Mouse (Mus musculus): ENCODE measurements around the gene Nrg4.
"Not testable (repeated sequence)": the region's sequence is repeated elsewhere in the genome, so short reads cannot be mapped to it uniquely, and the experiment has no call there.

Nrg4 gene

DNA sequence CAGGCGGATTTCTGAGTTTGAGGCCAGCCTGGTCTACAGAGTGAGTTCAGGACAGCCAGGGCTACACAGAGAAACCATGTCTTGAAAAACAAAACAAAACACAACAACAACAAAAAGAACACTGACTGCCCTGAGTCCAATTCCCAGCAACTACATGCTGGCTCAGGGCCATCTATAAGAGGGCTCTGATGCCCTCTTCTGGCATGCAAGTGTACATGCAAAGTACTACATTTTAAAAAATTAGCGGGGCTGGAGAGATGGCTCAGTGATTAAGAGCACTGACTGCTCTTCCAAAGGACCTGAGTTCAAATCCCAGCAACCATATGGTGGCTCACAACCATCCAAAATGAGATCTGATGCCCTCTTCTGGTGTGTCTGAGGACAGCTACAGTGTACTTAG is 74.5 kb downstream of the Nrg4 start:
- DNase-seq (ENCODE audit: low read depth, low spot score): peak; percentile 71

DNA sequence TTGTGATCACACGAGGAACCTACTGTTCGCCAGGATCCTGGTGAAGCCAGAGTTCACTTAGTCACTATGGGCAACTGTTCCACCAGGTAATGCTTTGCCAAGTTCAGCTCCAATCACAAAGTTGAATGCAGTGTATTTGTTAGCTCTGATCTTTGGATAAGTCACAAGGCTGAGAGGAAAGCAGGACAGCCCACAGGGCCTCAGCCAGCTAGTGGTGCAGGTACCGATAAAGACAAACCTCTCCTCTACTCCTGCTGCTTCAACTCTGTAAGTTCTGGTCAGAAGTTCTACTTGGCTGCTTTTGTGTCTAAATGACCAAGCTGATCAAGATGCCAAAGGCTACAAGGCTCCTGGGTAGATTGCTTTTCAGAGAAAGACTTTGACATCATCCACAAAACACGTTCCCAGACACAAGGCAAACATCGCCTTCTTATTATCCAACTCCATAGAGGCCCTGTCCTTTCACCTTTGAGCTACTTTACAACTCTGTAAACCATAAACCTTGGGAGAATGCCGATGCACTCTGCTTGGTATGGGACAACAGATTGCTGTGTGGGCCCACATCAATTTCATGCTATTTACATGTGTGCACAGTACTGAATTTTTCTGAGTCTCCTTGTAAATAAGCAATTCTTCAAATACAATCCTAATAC is 75.9 kb downstream of the Nrg4 start:
- no peak for DNase-seq (ENCODE audit: low read depth, low spot score)

DNA sequence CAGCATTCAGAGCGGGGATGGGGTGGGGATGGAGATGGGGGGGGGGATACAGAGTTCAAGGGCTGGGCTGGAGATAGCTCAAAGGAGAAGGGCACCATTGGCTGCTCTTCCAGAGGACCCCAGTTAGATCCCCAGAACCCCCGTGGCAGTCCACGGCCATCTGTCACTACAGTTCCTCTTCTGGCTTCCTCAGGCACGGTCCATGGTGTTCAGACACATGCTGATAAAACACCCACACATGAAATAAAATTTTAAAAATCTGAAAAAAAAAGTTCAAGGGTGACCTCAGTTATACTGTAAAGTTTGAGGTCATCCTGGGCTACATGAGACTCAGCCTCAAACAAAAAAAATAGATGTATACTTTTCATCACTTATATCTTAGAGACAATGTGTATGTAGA is 78.2 kb downstream of the Nrg4 start:
- DNase-seq (ENCODE audit: low read depth, low spot score): no peak

DNA sequence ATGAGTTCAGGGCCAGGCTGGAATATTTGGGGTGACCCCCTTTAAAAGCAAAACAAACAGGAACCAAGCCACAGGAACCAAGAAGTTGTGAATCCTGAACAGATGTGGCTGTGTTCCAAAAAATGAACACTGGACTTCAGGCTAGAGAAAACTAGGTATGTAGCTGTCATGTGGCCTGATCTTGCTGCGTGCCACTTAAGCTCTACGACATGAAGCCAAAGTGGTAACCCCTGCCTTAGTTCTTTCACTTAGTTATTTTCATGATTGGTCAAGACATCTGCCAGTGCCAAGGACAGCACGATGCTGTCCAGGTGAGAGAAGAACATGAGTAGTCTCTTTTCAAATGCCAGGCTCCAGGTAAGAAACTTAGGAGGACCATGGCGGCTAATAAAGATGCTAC is 79.7 kb downstream of the Nrg4 start:
- DNase-seq (ENCODE audit: low read depth, low spot score): no peak

DNA sequence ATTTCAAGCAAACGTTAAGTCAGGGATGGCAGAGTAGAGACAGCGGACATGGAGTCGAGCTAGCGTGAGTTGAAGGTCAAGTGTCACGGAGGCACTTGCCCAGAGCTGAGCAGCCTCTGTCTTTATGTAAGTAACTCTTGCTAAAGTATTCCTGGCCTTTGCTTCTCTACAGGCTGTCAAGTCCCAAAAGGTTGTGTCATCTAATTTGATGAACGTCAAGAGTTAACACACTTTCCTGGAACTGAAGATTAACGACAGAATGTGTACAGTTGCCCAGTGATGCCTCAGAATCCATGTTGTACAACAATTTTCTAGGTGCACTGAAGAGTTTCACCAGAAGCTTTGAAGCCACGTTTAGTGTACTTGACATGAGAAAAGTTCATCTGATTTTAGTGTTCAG is 80.2 kb downstream of the Nrg4 start:
- no peak for DNase-seq (ENCODE audit: low read depth, low spot score)

DNA sequence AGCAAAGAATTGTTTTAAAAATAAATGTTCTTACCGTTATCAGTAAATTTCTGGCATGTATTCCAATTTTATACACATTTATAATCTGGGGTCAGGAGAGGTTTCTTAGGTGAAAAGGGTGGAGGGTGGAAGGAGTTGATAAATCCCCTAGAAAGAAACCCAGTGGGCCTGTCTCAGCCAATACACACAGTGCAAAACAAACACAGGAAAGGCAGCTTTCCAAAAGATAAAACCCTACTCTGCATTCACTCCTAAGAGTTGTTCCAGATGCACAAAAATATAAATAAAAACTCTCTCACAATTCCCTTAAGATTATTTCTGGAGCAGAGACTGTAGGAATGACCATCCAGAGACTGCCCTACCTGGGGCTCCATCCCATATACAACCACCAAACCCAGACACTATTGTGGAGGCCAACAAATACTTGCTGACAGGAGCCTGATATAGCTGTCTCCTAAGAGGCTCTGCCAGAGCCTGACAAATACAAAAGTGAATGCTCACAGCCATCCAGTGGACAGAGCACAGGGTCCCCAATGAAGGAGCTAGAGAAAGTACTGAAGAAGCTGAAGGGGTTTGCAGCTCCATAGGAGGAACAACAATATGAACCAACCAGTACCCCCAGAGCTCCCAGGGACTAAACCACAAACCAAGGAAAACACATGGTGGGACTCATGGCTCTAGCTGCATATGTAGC is 81.4 kb downstream of the Nrg4 start:
- DNase-seq (ENCODE audit: low read depth, low spot score): not testable (repeated sequence)

DNA sequence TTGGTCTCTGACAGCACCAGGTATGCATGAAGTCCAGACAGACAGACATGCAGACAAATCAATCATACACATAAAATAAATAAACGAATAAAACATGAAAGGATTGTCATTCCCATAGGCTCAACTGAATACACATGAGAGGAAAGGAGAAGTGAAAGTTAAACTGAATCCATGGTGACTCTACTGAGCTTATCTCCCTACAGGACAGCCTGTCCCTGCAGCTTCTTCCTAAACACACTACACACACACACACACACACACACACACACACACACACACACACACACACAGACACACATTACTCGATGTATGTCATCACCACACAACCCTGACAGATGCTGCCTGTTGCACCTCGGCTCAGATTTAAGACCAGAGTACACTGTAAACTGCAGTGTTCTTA is 82.6 kb downstream of the Nrg4 start:
- DNase-seq (ENCODE audit: low read depth, low spot score): no peak

DNA sequence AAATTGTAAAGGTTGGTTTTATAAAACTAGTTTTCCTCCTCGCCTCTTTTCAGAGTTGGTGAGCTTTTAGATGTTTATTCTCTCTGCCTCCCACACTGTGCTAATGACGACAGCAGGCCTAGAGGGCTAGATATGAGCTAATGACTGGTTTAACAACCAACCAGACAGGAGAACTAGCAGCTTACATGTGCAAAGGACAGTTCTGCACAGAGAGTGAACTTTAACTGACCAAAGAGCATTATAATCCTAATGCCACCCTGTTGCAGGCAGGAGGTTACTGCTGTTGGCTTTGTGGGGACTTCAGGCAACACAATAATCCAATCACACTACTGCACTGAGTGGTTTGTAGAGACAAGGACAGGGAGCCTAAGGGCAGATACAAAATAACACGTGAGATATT is 83.4 kb downstream of the Nrg4 start:
- no peak for DNase-seq (ENCODE audit: low read depth, low spot score)

DNA sequence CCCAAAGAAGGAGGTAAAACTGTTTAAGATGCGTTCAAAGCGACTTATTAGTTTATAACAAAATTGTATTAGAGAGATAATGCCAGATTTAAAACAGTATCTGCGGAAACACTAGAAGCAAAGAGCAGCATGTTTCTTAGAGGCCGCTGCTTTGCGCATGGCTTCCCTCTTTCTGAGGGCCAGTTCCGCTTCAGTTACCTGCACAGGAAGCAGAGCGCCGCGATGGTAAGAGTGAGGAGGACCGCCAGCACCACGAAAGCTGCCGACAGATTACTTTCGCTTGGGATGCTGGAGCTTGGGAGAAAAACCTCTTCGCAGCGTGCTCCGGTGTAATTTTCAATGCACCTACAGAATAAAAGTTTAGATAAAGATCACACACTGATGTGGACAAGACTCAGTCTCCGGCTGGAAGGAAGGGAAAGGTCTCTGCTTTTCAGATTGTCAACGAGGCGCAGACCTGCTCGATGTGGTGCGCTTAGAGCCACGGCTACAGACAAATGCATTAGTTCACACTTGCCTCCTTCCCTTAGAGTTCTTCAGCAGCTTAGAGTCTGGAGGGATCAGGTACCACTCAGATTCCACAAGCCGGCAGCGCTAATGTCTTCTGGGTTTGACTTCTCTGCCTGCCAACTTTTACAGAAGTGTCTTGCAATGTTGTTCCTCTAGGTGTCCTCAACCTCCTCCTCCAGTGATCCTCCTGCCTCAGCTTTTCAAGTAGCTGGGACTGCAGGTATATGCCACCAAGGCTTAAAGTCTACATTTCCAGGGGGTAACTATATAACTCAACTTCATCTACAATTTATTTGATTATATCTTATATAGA is 84.6 kb downstream of the Nrg4 start:
- DNase-seq (ENCODE audit: low read depth, low spot score): peak; percentile 66

DNA sequence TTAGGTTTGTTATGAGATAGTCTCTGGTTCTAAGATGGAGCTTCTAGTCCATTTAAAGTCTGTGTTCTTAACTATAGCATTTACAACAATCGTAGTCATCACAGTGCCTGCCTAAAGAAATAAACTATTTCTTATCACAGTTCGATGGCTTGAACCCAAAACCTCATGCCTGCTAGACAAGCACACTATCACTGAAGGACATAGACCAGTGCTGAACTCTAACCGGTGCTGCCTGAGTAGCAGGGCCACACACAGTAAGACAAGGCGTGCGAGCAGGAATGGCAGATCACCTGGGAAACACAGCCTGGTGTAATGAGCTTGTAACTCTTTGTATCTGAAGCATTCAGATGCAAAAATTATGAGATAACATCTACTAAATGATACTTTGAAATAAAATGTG is 85.8 kb downstream of the Nrg4 start:
- DNase-seq (ENCODE audit: low read depth, low spot score): no peak

DNA sequence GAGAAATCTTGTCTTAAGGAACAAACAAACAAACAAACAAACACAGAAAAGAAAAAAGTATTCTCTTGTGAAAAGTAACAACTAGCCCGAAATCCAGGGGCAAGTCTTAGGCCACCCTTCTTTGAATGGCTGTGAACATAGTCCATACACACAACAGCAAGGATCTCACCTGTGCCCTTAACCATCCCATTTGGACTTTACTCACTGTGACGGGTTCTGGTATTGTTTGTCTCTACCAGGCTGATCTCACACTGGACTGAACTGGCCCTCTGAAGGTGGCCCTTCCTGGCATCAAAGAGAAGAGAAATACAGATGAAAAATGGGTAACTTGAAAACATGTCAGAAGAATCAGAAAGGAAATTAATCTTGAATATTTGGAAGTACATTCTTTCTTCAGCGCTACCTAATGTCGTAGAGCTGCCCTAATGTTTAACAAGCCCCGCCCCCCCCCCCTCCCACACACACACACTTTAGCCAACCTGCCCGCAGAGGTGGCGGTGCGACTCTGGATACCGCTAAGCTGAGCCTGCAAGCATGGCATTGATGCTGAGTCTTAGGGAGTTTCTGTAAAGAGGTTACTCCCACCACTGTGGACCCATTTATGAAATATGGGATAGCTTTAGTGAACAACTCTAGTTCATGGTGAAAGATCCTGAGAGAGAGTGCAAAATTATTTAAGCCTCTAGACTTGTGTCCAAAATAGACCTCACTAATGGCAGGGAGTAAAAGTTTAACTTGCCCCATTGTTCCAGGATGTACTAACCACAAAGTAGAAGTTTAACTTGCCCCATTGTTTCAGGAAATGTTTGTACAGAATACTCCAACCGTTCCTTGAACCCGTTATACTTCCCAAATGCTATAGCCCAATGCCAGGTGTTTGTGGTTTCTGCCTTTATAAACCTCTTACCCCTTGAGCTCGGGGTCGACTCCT is 90.1 kb downstream of the Nrg4 start:
- DNase-seq (ENCODE audit: low read depth, low spot score): no peak

DNA sequence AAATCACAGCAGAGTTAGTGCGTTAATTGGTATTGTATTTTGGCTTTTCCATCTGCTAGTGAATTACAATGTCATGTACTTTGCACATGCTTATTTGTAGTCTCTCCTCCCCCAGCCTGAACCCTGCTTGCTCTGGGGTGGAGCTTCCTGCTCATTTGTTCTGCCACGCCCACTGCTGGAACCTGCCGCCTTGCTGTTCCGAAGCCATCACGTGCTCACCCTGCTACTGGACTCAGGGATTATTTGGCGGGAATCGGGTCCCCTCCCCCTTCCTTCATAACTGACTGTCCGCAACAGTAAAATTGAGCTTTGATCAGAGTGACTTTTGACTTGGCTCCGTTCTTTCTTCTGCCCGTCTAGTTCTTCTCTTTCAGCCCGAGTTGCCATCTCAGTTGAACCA is 93.6 kb downstream of the Nrg4 start:
- DNase-seq (ENCODE audit: low read depth, low spot score): peak; percentile 72

DNA sequence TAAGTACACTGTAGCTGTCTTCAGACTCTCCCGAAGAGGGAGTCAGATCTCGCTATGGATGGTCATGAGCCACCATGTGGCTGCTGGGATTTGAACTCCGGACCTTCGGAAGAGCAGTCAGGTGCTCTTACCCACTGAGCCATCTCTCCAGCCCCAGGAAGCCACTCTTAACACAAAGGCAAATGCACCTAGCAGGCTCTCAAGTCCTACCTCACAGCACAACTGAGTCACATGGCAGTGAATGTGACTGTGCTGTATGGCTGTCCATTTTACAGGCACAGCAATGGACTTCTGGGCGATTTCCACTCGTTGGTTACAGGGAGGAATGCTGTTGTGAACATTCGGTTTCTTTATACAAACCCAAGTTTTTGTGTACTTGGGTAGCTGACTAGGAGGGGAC is 94.1 kb downstream of the Nrg4 start:
- peak; percentile 45 for DNase-seq (ENCODE audit: low read depth, low spot score)

DNA sequence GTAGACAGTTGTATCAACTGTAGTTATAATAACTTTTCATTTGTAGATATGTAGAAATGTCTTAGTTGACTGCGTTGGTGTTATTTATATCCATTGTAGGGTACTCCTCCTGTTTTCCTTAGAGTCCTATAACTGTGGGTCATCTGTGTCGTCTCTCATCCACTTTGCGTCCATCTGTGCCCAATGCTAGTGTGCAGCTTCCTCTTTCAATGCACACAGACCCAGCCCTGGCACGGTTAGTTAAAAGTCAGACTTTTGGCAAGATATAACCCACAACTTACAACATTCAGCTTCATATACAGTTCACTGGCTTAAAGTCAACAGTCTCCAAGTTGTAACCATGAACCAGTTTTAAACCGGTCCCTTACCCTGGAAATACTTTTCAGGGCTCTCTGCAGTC is 94.5 kb downstream of the Nrg4 start:
- DNase-seq (ENCODE audit: low read depth, low spot score): no peak

DNA sequence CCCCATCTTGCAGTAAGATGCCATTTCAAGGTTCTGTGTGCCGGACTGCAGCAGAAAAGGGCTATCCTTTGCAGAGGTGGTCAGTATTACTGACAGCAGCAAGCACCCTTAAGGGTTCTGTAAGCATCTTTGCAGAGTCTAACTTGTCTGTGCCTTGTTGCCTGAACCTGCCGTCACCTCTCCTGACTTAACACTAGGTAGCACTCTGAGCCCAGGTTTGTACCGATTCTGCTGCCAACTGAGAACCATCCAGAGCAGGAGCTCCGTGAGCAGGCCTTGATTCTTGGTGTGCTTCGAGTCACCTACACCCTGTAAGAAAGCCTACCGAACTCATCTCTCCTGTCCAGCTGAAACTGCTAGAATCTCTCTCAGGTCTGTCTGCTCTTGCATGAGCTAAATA is 95.1 kb downstream of the Nrg4 start:
- peak; percentile 50 for DNase-seq (ENCODE audit: low read depth, low spot score)

DNA sequence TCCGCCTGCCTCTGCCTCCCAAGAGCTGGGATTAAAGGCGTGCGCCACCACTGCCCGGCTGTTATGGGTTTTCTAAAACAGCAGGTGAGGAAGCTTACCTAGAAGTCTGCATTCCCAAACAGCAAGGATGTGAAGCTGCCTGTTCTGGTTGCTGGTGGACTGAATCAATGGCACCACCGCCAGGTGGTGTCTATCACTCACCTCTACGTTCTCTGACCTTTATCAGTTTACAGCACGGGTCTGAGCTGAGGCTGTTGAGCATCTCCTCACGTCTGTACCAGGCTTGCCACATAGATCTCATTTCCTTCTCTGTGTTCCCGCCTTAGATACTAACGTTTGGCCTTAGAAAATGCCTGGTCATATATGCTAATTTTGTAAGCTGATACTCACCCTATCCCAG is 97.6 kb downstream of the Nrg4 start:
- peak; percentile 64 for DNase-seq (ENCODE audit: low read depth, low spot score)

DNA sequence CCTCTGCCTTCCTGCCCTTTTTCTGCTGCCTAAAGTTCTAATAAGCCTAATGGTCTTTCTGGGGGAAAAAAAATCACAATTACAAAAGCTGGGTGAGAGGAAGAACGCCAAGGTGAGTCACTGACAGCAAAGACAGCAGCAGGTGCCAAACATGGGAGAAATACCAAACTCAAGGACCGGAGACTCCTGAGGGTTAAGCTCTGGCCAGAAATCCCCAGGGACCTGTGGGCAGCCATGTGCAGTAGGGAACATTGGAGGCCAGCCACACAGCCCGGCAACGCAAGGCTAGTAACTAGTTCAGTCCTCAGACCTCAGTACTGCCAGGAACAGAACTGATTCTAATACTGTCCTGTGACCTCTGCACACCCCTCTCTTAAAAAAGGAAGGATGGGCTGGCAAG is 98.5 kb downstream of the Nrg4 start:
- DNase-seq (ENCODE audit: low read depth, low spot score): no peak

DNA sequence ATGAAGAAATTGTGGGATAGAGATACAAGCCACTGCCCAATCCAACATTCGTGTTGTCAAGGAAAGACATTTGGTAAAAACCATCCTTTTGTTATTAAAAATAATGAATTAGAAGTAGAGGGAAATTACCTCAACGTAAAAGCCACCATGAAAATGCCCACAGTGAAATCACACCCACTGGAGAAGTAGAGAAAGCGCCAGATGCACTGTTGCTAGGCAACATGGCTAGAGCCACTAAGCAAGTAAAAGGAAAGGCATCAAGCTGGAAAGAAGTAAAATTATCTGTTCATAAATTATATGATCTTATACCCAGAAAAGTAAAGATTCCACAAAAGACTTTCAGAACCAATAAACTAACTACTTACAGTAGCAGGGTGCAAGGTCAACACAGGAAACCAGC is 100.4 kb downstream of the Nrg4 start:
- DNase-seq (ENCODE audit: low read depth, low spot score): no peak

DNA sequence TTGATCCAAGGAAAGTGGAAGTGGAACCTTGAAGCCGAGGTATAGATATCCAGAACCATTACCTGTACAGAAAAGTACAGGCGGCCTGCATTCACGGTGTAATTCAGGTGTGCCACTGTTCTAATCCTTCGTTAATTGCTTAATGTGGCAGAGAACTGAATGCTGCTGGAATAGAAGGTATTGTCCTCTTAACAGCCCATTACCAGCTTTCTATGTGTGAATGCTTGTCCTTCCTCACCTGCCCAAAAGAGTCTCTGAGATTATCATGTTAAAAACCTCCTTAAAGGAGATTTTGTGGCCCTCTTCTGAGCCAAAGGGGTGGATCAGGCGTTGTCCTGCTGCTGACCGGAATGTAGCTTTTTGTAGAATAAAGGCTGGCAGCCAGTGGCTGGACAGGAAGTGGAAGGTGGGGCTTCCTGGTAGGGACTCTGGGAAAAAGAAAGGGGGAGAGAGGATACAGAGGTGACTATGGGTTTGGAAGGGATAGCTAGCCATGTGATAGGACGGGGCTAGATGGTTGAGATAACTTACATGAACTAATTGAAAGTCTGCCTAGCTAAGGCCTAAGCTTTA is 101.4 kb downstream of the Nrg4 start:
- peak; percentile 49 for DNase-seq (ENCODE audit: low read depth, low spot score)

DNA sequence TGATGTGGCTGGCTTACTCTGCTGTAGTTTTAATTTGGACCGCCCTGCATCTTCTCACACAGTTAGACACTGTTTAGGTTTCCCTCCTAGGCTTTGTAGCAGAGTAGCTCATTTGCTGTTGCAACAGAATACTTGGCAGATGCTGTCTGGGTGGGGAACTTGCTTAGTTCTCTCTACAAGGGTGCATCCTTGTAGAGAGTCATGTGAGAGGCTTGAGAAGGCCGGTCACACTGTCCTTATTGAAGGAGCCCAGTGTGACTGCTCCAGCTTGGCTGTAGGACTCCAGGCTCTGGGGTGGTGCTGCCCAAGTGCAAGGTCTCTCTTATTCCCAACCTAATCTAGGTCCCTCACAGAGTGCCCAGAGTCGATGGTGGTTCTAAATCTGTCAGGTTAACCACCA is 109.3 kb downstream of the Nrg4 start:
- DNase-seq (ENCODE audit: low read depth, low spot score): peak; percentile 28

DNA sequence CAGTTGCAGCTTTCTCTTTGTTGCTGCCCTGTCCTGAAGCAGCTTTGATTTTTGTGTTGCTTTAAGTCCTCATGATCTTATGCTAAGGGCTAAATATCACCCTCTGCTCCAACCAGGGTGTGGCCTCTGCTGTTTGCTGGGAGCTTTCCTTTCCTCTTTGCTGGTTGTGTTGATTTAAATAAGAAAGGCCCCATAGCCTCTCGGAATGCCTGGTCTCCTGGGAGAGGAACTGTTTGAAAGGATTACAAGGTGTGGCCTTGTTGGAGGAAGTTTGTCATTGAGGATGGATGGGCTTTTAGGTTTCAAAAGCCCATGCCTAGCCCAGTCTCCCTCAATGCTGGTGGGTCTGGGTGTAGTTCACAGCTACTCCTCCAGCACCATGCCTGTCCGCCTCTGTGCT is 110.6 kb downstream of the Nrg4 start:
- peak; percentile 97 for DNase-seq (ENCODE audit: low read depth, low spot score)

Data from ZHBTc4 (cell line).